Mouse (Mus musculus): ENCODE results near the gene Lfng.

Lfng gene

GRCm38 (mm10) chr5:140614837-140615236, 7.7 kb downstream of the Lfng start:
- DNase-seq (ENCODE audit: extremely low read depth, insufficient read length, low spot score): no peak

- no peak for DNase-seq (ENCODE audit: extremely low read depth, insufficient read length, low spot score)
Measured at GRCm38 (mm10) chr5:140615321-140616109, 8.4 kb downstream of the Lfng start.

- no peak for DNase-seq (ENCODE audit: extremely low read depth, insufficient read length, low spot score)
Measured at GRCm38 (mm10) chr5:140616110-140616503, 9.0 kb downstream of the Lfng start.

- no peak for DNase-seq (ENCODE audit: extremely low read depth, insufficient read length, low spot score)
Measured at GRCm38 (mm10) chr5:140616691-140617090, 9.6 kb downstream of the Lfng start.

DNA sequence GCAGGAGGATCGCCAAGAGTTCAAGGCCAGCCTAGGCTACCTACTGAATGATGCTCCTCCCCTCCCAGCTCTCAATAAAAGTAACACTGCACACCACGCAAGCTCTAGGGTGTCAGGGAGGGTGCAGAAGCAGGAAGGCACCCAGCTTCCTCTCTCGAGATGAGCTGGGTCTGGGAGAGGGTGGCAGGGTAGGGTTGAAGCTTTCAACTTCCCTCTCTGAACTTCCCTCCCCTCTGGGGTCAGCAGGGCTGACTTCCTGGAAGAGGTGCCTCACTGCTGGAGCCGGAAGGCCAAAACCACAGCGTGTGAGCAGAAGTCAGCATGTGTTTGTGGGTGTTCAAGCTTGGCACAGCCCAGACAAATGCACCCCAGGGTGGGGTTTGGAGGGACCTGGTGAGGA, 10.6 kb downstream of the Lfng start:
- no peak for DNase-seq (ENCODE audit: extremely low read depth, insufficient read length, low spot score)

- DNase-seq (ENCODE audit: extremely low read depth, insufficient read length, low spot score): peak; percentile 63
Measured at GRCm38 (mm10) chr5:140619151-140619771, 12.1 kb downstream of the Lfng start.

DNA sequence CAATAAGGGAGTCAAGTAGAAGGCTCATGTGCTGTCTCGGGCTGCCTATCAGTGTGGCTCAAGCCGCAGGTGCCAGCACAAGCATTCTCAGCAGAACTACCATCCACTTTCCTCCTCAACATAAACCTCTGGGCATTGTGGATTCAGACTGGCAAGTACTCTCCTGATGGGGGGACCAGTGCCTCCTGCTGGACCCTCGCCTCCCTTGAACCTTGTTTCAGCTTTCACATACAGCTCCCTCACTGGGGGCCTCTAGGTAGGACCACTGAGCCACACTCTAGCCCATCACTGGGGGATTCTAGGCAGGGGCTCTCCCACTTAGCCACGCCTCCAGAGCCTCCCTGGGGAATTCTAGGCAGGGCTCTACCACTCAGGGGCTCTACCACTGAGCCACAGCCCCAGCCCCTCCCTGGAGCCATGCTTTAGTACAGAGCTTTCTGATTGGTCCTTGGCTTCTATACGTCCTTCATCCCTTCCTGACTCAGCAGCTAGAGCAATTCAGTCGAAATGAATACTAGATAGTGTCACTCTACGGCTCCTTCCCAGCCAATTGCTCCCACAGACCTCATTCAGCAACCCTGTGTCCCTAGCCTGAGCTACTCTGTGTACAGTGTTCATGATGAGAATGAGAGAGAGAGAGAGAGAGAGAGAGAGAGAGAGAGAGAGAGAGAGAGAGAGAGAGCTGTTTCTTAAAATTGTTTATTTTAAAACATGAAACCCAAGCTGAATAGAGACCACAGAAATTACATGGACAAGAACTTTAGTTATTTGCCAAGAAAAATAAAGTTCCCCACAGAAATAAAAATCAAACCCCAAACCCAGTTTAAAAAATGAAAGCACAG, 13.0 kb downstream of the Lfng start:
- no peak for DNase-seq (ENCODE audit: extremely low read depth, insufficient read length, low spot score)

DNA sequence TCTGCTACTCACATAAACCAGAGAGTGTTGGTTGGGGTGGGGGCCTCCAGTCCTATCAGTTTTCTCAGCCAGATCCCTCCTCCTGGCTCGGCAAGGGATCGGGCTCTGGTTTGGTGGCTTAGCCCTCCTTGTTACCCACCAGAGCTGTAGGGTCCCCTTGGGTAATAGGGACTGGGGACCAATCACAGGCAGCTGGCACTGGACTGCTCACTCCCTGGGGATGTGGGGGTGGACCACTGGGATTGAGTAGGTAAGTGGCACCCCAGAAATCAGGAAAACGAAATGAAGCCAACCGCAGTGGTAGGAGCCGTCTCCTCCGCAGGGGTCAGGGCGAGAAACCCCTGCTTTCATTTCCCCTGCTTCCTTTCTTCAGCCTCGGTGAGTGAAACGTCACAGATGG, 14.0 kb downstream of the Lfng start:
- DNase-seq (ENCODE audit: extremely low read depth, insufficient read length, low spot score): no peak

GRCm38 (mm10) chr5:140621517-140621916, 14.4 kb downstream of the Lfng start:
- DNase-seq (ENCODE audit: extremely low read depth, insufficient read length, low spot score): no peak

DNA sequence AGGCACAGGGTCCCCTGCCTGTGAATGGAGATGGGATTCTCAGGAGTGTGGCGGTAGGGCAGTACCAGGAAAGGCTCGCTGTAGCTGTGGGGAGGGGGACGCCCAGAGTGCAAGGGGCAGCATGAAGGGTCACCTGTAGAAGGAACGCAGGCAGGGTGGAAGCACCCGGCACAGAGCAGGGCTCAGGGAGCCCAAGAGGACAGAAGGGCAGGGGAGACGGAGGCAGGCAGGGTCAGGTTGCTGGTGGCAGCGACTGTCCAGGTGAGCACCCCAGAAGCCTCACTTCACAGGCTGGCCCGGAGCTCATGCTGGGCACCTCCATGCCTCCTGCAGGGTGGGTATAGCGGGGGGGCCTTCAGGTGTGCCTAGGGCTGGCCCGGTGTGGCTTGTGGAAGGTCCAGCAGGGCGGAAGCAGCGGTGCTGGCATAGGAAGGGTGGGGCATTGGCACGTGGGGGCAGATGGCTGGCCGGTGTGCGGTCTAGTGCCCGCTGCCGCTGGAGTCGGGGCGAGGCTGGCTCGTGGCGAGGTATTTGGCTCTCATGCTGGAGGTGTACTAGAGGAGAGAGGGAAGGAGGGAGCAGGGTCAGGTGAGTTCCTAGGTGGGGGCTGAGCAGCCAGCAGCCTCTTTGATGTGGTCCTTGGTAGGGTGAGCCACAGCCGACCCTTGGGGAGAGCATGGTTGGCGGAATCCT, 16.0 kb downstream of the Lfng start:
- DNase-seq (ENCODE audit: extremely low read depth, insufficient read length, low spot score): no peak

GRCm38 (mm10) chr5:140623791-140624190, 16.7 kb downstream of the Lfng start:
- DNase-seq (ENCODE audit: extremely low read depth, insufficient read length, low spot score): no peak

GRCm38 (mm10) chr5:140624238-140624637, 17.1 kb downstream of the Lfng start:
- no peak for DNase-seq (ENCODE audit: extremely low read depth, insufficient read length, low spot score)

DNA sequence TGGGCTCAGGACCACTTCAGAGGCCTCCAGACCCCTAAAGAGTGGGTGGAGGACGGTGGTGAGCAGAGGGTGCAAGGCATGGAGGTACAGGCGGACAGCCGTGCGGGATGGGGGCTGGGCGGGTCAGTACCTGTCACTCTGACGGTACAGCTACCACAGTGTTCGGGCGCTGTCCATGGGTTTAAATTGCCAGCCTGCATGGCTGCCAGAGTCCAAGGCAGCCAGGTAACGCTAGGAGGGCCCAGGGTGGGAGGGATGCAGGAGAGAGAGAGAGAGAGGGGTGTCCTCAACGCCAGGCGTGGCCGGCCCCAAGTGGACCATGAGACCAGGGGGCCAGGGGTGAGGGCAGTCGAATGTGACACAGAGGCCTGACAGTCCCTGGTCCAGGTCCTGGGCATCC, 17.8 kb downstream of the Lfng start:
- DNase-seq (ENCODE audit: extremely low read depth, insufficient read length, low spot score): no peak

- DNase-seq (ENCODE audit: extremely low read depth, insufficient read length, low spot score): no peak
Measured at GRCm38 (mm10) chr5:140627580-140627979, 20.5 kb downstream of the Lfng start.

GRCm38 (mm10) chr5:140628995-140629394, 21.9 kb downstream of the Lfng start:
- DNase-seq (ENCODE audit: extremely low read depth, insufficient read length, low spot score): no peak

- DNase-seq (ENCODE audit: extremely low read depth, insufficient read length, low spot score): no peak
Measured at GRCm38 (mm10) chr5:140633432-140633831, 26.3 kb downstream of the Lfng start.

DNA sequence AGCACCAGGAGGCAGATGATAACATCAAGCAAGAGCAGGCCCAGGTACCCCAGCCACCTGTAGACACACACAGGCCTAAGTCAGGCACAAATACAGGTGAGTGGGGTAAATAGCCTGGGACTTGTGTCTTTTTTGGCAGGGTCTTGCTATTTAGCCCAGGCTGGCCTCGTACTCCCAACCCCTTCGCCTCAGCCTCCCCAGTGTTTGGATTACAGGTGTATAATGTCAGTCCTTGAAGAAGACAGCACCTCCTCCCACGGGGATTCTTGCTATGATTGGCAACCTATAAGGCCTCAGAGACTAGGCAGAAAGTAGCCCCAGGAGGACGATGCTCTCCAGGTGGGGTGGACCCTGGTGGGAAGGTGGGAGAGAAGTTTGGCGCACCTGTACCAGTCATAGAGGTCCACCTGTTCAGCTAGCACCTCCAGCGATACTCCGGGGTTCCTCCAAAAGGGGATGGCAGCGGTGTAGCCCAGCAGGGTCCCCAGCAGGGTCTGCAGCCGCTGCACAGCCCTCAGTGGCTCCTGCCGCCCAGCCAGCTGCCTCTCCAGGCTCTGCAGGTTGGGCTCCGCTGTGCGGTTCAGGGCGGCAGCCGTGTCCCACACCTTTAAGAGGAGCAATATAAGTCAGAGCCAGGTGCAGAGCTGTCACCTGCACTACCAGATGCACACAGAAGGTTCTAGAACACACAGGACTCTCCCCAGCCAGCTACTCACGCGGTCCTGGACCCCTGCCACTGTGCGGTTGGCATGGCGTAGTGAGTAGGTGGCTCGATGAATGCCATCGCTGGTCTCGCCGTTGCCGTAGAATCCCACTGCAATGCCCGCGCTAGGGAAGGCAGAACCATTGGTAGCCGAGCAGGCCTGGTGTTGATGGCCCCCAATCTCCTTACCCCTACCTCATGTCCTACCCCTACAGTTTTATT, 27.9 kb downstream of the Lfng start:
- no peak for DNase-seq (ENCODE audit: extremely low read depth, insufficient read length, low spot score)

DNA sequence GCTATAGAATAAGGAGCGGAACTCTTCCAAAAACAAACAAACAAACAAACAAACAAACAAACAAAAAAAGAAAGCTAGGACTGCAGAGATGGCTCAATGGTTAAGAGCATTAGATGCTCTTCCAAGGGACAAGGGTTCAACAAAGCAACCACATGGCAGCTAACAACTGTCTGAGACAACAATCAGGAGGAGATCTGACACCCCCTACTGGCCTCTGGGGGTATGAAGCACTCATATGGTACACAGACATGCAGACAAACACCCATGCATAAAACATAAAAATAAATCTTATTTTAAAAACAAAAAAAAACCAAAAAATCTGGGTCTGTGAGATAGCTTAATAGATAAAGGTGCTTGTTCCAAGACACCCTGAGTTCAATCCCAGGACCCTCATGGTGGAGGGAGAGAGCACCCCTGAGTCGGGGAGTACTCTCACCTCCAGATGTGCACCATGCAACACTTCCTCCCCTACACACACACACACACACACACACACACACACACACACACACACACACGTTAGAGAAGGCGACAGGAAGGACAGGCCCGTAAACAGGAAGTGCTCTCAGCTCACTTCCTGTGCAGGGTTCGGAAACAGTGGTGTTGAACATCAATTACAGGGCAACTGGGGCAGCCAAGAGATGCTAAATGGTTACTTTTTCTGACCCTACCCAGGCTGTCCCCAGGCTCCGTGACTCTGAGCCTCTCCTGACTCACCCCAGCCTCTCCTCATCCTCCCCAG, 29.4 kb downstream of the Lfng start:
- no peak for DNase-seq (ENCODE audit: extremely low read depth, insufficient read length, low spot score)

- no peak for DNase-seq (ENCODE audit: extremely low read depth, insufficient read length, low spot score)
Measured at GRCm38 (mm10) chr5:140637058-140637410, 29.9 kb downstream of the Lfng start.
